Mouse (Mus musculus) monocyte, adult 5-6 weeks (primary cell): ENCODE results near the gene Ksr1. TPM values are rescaled to one million over a fixed set of nuclear protein-coding genes. Genes with fewer than 3 reads are reported as not detected.

Experiments
- ATAC-seq: fragments of 153-309, 156-312 bp; replicated peaks from 2 replicates; pipeline ENCODE4 v1.8.0; 2017; ENCODE audit warnings: mild to moderate bottlenecking; ENCODE audit not compliant: low TSS enrichment, insufficient number of reproducible peaks, severe bottlenecking, poor library complexity, low FRiP score
- total RNA-seq: library from RNA; stranded (forward); fragments of 200-1000, 200-491, 200-594 nt; gene quantifications from 3 replicates; pipeline ENCODE4 v1.2.3, GENCODE M21; 2017

The Ksr1 gene
- total RNA-seq, 1 experiment from 2014 or later: 6.9 TPM

- ATAC-seq: no peak
Measured at GRCm38 (mm10) chr11:79080965-79081891, 65.0 kb downstream of the Ksr1 start.

- no peak for ATAC-seq
Measured at GRCm38 (mm10) chr11:79080081-79080480, 66.1 kb downstream of the Ksr1 start.

- ATAC-seq: peak; percentile 91
Measured at GRCm38 (mm10) chr11:79076484-79076883, 69.7 kb downstream of the Ksr1 start.

GRCm38 (mm10) chr11:79075044-79075443 is 71.2 kb downstream of the Ksr1 start:
- ATAC-seq: no peak

- ATAC-seq: no peak
Measured at GRCm38 (mm10) chr11:79074611-79075010, 71.6 kb downstream of the Ksr1 start.

GRCm38 (mm10) chr11:79073583-79073982 is 72.6 kb downstream of the Ksr1 start:
- no peak for ATAC-seq

GRCm38 (mm10) chr11:79072108-79072507 is 74.1 kb downstream of the Ksr1 start:
- no peak for ATAC-seq

GRCm38 (mm10) chr11:79071082-79071972 is 74.9 kb downstream of the Ksr1 start:
- no peak for ATAC-seq

GRCm38 (mm10) chr11:79069453-79070153 is 76.6 kb downstream of the Ksr1 start:
- ATAC-seq: no peak

- no peak for ATAC-seq
Measured at GRCm38 (mm10) chr11:79067172-79067571, 79.0 kb downstream of the Ksr1 start.

GRCm38 (mm10) chr11:79066191-79066530 is 80.0 kb downstream of the Ksr1 start:
- no peak for ATAC-seq

GRCm38 (mm10) chr11:79065463-79066190 is 80.6 kb downstream of the Ksr1 start:
- ATAC-seq: no peak

- ATAC-seq: no peak
Measured at GRCm38 (mm10) chr11:79064311-79064710, 81.9 kb downstream of the Ksr1 start.

GRCm38 (mm10) chr11:79063616-79064015 is 82.6 kb downstream of the Ksr1 start:
- ATAC-seq: no peak

- ATAC-seq: no peak
Measured at GRCm38 (mm10) chr11:79062897-79063296, 83.3 kb downstream of the Ksr1 start.

- no peak for ATAC-seq
Measured at GRCm38 (mm10) chr11:79061839-79062238, 84.4 kb downstream of the Ksr1 start.

- ATAC-seq: no peak
Measured at GRCm38 (mm10) chr11:79059850-79060249, 86.4 kb downstream of the Ksr1 start.

GRCm38 (mm10) chr11:79059062-79059461 is 87.1 kb downstream of the Ksr1 start:
- no peak for ATAC-seq
